Mouse (Mus musculus): ENCODE data around the gene Lifr. TPM values are rescaled to one million over a fixed set of nuclear protein-coding genes. Genes with fewer than 3 reads are reported as not detected.

Lifr gene
- polyA plus RNA-seq, 1 experiment, result 39.2 TPM

DNA sequence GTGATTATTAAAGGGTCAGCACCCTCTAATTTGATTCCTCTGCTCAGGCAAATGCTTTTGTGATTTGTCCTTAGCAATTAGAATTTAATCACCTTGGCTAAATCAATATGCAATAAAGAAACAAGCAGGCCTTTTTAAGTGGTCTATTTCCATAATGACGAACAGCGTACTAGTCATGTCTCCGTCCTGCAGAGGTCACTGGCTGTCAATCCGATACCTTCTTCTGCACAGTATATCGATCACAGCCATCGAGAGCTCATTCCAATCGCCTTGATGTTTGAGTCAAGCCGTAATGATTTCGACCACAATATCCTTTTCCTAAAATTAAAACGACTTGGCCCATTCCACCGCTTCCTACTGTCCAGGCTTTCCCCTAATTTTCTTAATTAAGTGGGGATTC lies 149.5 kb downstream of the Lifr start:
- TF ChIP-seq CTCF (IDR thresholded peaks at IDR 0.05; ENCODE audit: borderline replicate concordance, control insufficient read depth, extremely low read depth, insufficient read depth, low read length, poor library complexity) (no peak), POLR2A (IDR thresholded peaks at IDR 0.05; ENCODE audit: control insufficient read depth, extremely low read depth, insufficient read depth, low read length, poor library complexity) (no peak)
- WGBS, result 94% methylated on average over 11 of the region's 11 CpGs
- no peaks in the 10 kb centered on the region; the same call in 1 of the 2 replicates for H3K27me3 ChIP-seq (ENCODE audit: control insufficient read depth, insufficient read depth, low read length)
- no peaks in the 10 kb centered on the region for H3K4me1 ChIP-seq (replicated peaks; ENCODE audit: control insufficient read depth, insufficient read depth, low read length)
- H3K36me3 ChIP-seq (ENCODE audit: control insufficient read depth, insufficient read depth, low read length), result no peaks in the 10 kb centered on the region
- H3K4me3 ChIP-seq (ENCODE audit: control insufficient read depth, insufficient read depth, low read length), result no peak overlapping the region
- H3K27ac ChIP-seq (ENCODE audit: control insufficient read depth, insufficient read depth, low read length), result no peak overlapping the region
- no peak for DNase-seq

DNA sequence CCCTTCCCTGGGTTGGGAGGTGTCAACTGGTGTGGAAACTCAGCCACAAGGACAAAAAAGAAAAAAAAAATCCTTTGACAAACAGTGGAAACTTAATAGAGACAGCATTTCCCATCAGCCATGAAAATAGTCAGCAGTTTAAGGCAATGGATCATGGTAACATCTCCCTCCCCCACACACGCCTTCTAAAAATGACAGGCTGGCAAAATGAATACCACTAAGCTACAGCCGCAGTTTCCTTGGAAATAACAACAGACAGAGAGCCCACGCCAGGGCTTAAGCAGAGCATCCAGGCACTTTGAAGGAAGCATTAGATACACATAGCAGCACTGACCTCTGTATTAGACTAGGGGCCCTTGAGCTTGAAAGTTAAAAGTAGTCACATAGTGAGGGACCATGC lies 150.5 kb downstream of the Lifr start:
- TF ChIP-seq CTCF (IDR thresholded peaks at IDR 0.05; ENCODE audit: borderline replicate concordance, control insufficient read depth, extremely low read depth, insufficient read depth, low read length, poor library complexity) (no peak), POLR2A (IDR thresholded peaks at IDR 0.05; ENCODE audit: control insufficient read depth, extremely low read depth, insufficient read depth, low read length, poor library complexity) (no peak)
- no peaks in the 10 kb centered on the region for H3K36me3 ChIP-seq (ENCODE audit: control insufficient read depth, insufficient read depth, low read length)
- H3K27me3 ChIP-seq (ENCODE audit: control insufficient read depth, insufficient read depth, low read length), result no peaks in the 10 kb centered on the region; the same call in 1 of the 2 replicates
- 91% methylated on average over 3 of the region's 3 CpGs for WGBS
- DNase-seq, result no peak
- no peak overlapping the region for H3K4me3 ChIP-seq (ENCODE audit: control insufficient read depth, insufficient read depth, low read length)
- H3K27ac ChIP-seq (ENCODE audit: control insufficient read depth, insufficient read depth, low read length), result no peak overlapping the region
- H3K4me1 ChIP-seq (replicated peaks; ENCODE audit: control insufficient read depth, insufficient read depth, low read length), result no peaks in the 10 kb centered on the region

DNA sequence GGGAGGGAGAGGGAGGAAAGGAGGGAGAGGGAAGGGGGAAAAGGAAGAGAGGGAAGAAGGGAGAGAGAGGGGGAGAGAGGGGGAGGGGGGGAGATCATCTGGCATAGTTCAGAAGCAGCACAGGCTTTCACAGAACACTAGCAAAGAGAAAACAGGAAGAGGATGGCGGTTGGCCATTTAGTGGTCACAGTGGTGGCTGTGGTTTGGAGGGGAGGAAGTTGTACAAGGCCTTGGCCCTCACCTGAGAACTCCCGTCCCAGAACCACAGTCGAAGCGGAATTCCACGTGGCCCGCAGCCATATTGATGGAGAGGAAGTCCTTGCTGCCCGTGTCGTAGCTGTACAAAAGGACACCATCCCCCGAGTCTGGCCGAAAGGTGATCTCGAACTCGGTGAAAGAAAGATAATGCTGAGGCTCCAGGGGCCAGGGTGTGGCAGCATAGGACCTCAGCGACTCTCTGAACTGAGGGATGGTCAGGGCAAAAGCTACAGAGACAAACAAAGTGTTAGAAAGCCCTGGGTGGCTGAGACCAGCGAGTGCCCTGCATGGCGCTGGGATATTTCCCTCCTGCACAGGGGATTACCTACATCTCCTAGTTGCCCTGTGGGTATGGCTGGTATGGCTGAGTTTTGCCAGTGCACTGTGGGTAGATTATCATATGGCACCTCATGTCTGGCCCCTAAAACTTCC lies 151.9 kb downstream of the Lifr start:
- Histone ChIP-seq H3K27ac (ENCODE audit: control insufficient read depth, insufficient read depth, low read length) (no peak overlapping the region), H3K4me3 (ENCODE audit: control insufficient read depth, insufficient read depth, low read length) (no peak overlapping the region), H3K4me1 (replicated peaks; ENCODE audit: control insufficient read depth, insufficient read depth, low read length) (no peaks in the 10 kb centered on the region), H3K27me3 (ENCODE audit: control insufficient read depth, insufficient read depth, low read length) (no peaks in the 10 kb centered on the region; the same call in 1 of the 2 replicates), H3K36me3 (ENCODE audit: control insufficient read depth, insufficient read depth, low read length) (no peaks in the 10 kb centered on the region)
- 36% methylated on average over 15 of the region's 15 CpGs for WGBS
- no peak for DNase-seq
- TF ChIP-seq POLR2A (IDR thresholded peaks at IDR 0.05; ENCODE audit: control insufficient read depth, extremely low read depth, insufficient read depth, low read length, poor library complexity) (no peak), CTCF (IDR thresholded peaks at IDR 0.05; ENCODE audit: borderline replicate concordance, control insufficient read depth, extremely low read depth, insufficient read depth, low read length, poor library complexity) (no peak)

Other genes with a start within 250 kb of the Lifr start
- gene Osmr, start 215.6 kb upstream of the Lifr start, polyA plus RNA-seq (2012; rRNA removed), result 4.3 and 5.2 TPM in 2 replicates

Measured in thymus, adult 2 months (tissue).